Mouse (Mus musculus) CH12.LX (cell line): ENCODE measurements around the gene Adamts14. TPM values are rescaled to one million over a fixed set of nuclear protein-coding genes. Genes with fewer than 3 reads are reported as not detected.

Experiments
- DNase-seq: peaks from one replicate; pipeline ENCODE4 v3.0.0-alpha.2; 2013; ENCODE audit errors: extremely low read depth
- H3K27ac ChIP-seq: 2 replicates; pipeline ENCODE4 v1.5.1; 2012; ENCODE audit warnings: low read depth, mild to moderate bottlenecking, control low read depth, moderate library complexity; ENCODE audit not compliant: insufficient read depth
- H3K27me3 ChIP-seq: replicated peaks from 2 replicates; pipeline ENCODE3; 2012; ENCODE audit warnings: inconsistent platforms
- H3K36me3 ChIP-seq, 2 experiments: replicated peaks in 1 of 2; 2 replicates each; pipeline versions ENCODE3 to v1.6.1; 2012; ENCODE audit warnings: inconsistent platforms in 1 of 2, low read length in 1 of 2, mild to moderate bottlenecking in 1 of 2, mixed read lengths in 1 of 2, moderate library complexity in 1 of 2; ENCODE audit not compliant: control insufficient read depth in 1 of 2, insufficient read depth in 1 of 2
- H3K4me1 ChIP-seq, 2 experiments: 2 replicates each; pipeline ENCODE4 v1.6.1; 2012; ENCODE audit warnings: inconsistent platforms in 1 of 2, moderate library complexity in 1 of 2; ENCODE audit not compliant: insufficient read depth in 2 of 2, control insufficient read depth in 1 of 2
- H3K4me2 ChIP-seq: 2 replicates; pipeline ENCODE4 v1.6.1; 2012; ENCODE audit warnings: low read depth, mild to moderate bottlenecking, control low read depth; ENCODE audit not compliant: poor library complexity, insufficient read depth, severe bottlenecking
- H3K4me3 ChIP-seq, 3 experiments: fragments of 150-350 bp in 1 of 3; sonication (generic) in 1 of 3; replicated peaks in 1 of 3; 2 replicates each; pipeline versions ENCODE3 to v1.5.1; 2011 to 2012; ENCODE audit warnings: low read depth in 2 of 3, low read length in 2 of 3, mild to moderate bottlenecking in 2 of 3, moderate library complexity in 2 of 3, control low read depth in 1 of 3, improper control_type of control experiment in 1 of 3, inconsistent platforms in 1 of 3, mixed read lengths in 1 of 3; ENCODE audit not compliant: poor library complexity in 1 of 3
- H3K79me2 ChIP-seq: replicated peaks from 2 replicates; pipeline ENCODE4 v1.6.1; 2012; ENCODE audit warnings: mild to moderate bottlenecking, moderate library complexity; ENCODE audit not compliant: control insufficient read depth, poor library complexity, insufficient read depth, severe bottlenecking; ENCODE audit errors: extremely low read depth
- H3K9ac ChIP-seq: 2 replicates; pipeline ENCODE4 v1.6.1; 2012; ENCODE audit warnings: low read depth, mild to moderate bottlenecking, control low read depth, moderate library complexity; ENCODE audit not compliant: insufficient read depth
- H3K9me3 ChIP-seq: replicated peaks from 2 replicates; pipeline ENCODE3; 2012; ENCODE audit warnings: low read length, inconsistent platforms, mixed read lengths
- CTCF ChIP-seq, 2 experiments: IDR thresholded peaks in 1 of 2; conservative IDR thresholded peaks in 1 of 2; 2 replicates each; pipeline ENCODE4 v1.5.1; 2011 to 2012; ENCODE audit warnings: low read depth in 2 of 2, low read length in 2 of 2, improper control_type of control experiment in 1 of 2, inconsistent platforms in 1 of 2, mild to moderate bottlenecking in 1 of 2, moderate library complexity in 1 of 2
- ELF1 ChIP-seq: IDR thresholded peaks from 2 replicates; pipeline ENCODE4 v1.6.1; 2014; ENCODE audit warnings: low read depth, mild to moderate bottlenecking, inconsistent platforms, low read length, improper control_type of control experiment
- EP300 ChIP-seq: IDR thresholded peaks from 2 replicates; pipeline ENCODE4 v1.6.1; 2011; ENCODE audit warnings: low read length, improper control_type of control experiment
- ETS1 ChIP-seq: conservative IDR thresholded peaks from 2 replicates; pipeline ENCODE4 v1.6.1; 2012; ENCODE audit warnings: low read depth, mild to moderate bottlenecking, inconsistent platforms, low read length, improper control_type of control experiment, moderate library complexity
- GABPA ChIP-seq: IDR thresholded peaks from 2 replicates; pipeline ENCODE4 v1.6.1; 2012; ENCODE audit warnings: low read depth, low read length, improper control_type of control experiment, inconsistent platforms; ENCODE audit not compliant: insufficient replicate concordance
- HCFC1 ChIP-seq: IDR thresholded peaks from 2 replicates; pipeline ENCODE4 v1.6.1; 2012; ENCODE audit warnings: low read depth, mild to moderate bottlenecking, inconsistent platforms, low read length, improper control_type of control experiment
- IRF4 ChIP-seq: IDR thresholded peaks from 2 replicates; pipeline ENCODE4 v1.6.1; 2014; ENCODE audit warnings: low read depth, mild to moderate bottlenecking, inconsistent platforms, low read length, improper control_type of control experiment
- JUN ChIP-seq: IDR thresholded peaks from 2 replicates; pipeline ENCODE4 v1.6.1; 2011; ENCODE audit warnings: low read depth, mild to moderate bottlenecking, low read length, improper control_type of control experiment, moderate library complexity; ENCODE audit not compliant: insufficient read depth
- MAFK ChIP-seq: IDR thresholded peaks from 2 replicates; pipeline ENCODE4 v1.6.1; 2011; ENCODE audit warnings: low read length, improper control_type of control experiment; ENCODE audit not compliant: insufficient replicate concordance
- MAX ChIP-seq: IDR thresholded peaks from 2 replicates; pipeline ENCODE4 v1.6.1; 2011; ENCODE audit warnings: low read length, improper control_type of control experiment
- MAZ ChIP-seq: IDR thresholded peaks from 2 replicates; pipeline ENCODE4 v1.6.1; 2012; ENCODE audit warnings: low read depth, mild to moderate bottlenecking, inconsistent platforms, low read length, improper control_type of control experiment, moderate library complexity
- MEF2A ChIP-seq: IDR thresholded peaks from 2 replicates; pipeline ENCODE4 v1.6.1; 2014; ENCODE audit warnings: low read depth, mild to moderate bottlenecking, inconsistent platforms, low read length, improper control_type of control experiment, borderline replicate concordance
- MXI1 ChIP-seq: IDR thresholded peaks from 2 replicates; pipeline ENCODE4 v1.6.1; 2011; ENCODE audit warnings: mild to moderate bottlenecking, low read depth, low read length, improper control_type of control experiment
- MYC ChIP-seq: IDR thresholded peaks from 2 replicates; pipeline ENCODE4 v1.6.1; 2011; ENCODE audit warnings: low read depth, mild to moderate bottlenecking, improper control_type of control experiment, low read length
- POLR2A ChIP-seq: IDR thresholded peaks from 2 replicates; pipeline ENCODE4 v1.6.1; 2011; ENCODE audit warnings: low read depth, mild to moderate bottlenecking, improper control_type of control experiment, low read length
- RAD21 ChIP-seq: IDR thresholded peaks from 2 replicates; pipeline ENCODE4 v1.6.1; 2011; ENCODE audit warnings: low read depth, mild to moderate bottlenecking, low read length, improper control_type of control experiment, moderate library complexity
- SIN3A ChIP-seq: IDR thresholded peaks from 2 replicates; pipeline ENCODE4 v1.6.1; 2012; ENCODE audit warnings: low read length, improper control_type of control experiment, inconsistent platforms
- SMC3 ChIP-seq: IDR thresholded peaks from 2 replicates; pipeline ENCODE4 v1.6.1; 2011; ENCODE audit warnings: low read depth, low read length, improper control_type of control experiment
- UBTF ChIP-seq: IDR thresholded peaks from 2 replicates; pipeline ENCODE4 v1.6.1; 2012; ENCODE audit warnings: low read depth, mild to moderate bottlenecking, inconsistent platforms, low read length, improper control_type of control experiment, moderate library complexity
- USF2 ChIP-seq: conservative IDR thresholded peaks from 2 replicates; pipeline ENCODE4 v1.6.1; 2011; ENCODE audit warnings: low read depth, low read length, improper control_type of control experiment
- ZC3H11A ChIP-seq: IDR thresholded peaks from 2 replicates; pipeline ENCODE4 v1.6.1; 2012; ENCODE audit warnings: low read depth, mild to moderate bottlenecking, inconsistent platforms, low read length, improper control_type of control experiment
- ZNF384 ChIP-seq: IDR thresholded peaks from 2 replicates; pipeline ENCODE4 v1.6.1; 2012; ENCODE audit warnings: low read depth, low read length, improper control_type of control experiment, inconsistent platforms
- dilution Hi-C: fragments of 300-500 bp; cut with MboI; formaldehyde crosslinking; loops from 2 replicates; pipeline ENCODE4 v1.14.3; 2020; ENCODE audit warnings: low sequenced_read_pairs; ENCODE audit not compliant: extremely low pct_unique_long_range_greater_than_20kb, extremely low pct_ligation_motif_present
- in situ Hi-C: fragments of 300-500 bp; cut with MboI; formaldehyde crosslinking; loops from 3 replicates; pipeline ENCODE4 v1.14.3; 2019; ENCODE audit warnings: low sequenced_read_pairs, low pct_ligation_motif_present, low pct_unique_long_range_greater_than_20kb, mixed read lengths
- polyA plus RNA-seq: library from polyadenylated mRNA; unstranded; fragments of >175 nt; gene quantifications from 2 replicates; pipeline ENCODE4 v1.2.1, GENCODE M21; 2012; ENCODE audit warnings: low read depth; ENCODE audit not compliant: insufficient read length
- total RNA-seq, 2 experiments: library from RNA; depleted of rRNA; stranded (reverse); fragments of 300-350 nt in 1 of 2; fragments of >200 nt in 1 of 2; gene quantifications; 2 replicates each; pipeline ENCODE4 v1.2.3; 2012 to 2014

Adamts14 gene
- total and polyA plus RNA-seq, 3 experiments: 1.2 to 2.7 (median 2.5) TPM

DNA sequence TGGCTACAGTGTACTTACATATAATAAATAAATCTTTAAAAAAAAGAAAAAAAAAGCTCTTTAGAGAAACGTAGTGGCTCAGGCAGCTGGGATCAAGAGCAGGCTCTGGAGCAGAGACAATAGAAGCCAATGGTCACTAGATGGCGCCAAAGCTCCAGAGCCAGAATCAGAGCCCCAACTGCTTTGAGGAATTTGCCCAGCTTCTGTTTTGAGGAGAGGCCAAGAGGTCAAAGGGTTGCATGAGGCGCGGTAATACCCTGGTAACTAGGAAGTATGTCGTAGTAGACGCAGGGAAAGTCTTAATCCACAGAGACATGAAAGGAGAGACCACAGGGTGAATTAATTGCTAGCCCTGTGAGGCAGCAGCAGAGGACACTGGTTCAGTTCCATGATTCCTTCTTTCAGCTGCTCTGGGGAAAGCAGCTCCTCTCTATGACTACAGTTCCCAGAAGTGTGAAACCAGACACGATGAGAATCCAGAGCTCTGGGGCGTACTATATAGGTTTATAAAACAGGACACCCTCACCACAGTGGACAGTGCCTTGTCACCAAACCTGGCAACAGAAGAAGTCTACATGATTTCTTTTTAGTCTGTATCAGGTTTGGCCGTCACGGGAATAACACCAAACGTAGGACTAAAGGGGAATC is 73.5 kb downstream of the Adamts14 start:
- peak; percentile 94 for DNase-seq
- Histone ChIP-seq H3K27ac (peak overlapping the region; percentile 82), H3K27me3 (no peaks in the 10 kb centered on the region), H3K9ac (peak overlapping the region; percentile 77), H3K4me1 (peaks cover 41 to 62% of the 10 kb centered on the region in 2 experiments), H3K79me2 (no peaks in the 10 kb centered on the region; the same call in 1 of the 2 replicates), H3K4me2 (peak overlapping the region; percentile 45), H3K4me3 (peak overlapping the region; percentile 41 to 65 (median 61)), H3K9me3 (no peaks in the 10 kb centered on the region), H3K36me3 (peaks cover 16 to 45% of the 10 kb centered on the region in 2 experiments)
- TF ChIP-seq ELF1 (peak; percentile 70; the same call in 1 of the 2 replicates), SIN3A (peak; percentile 64; the same call in 1 of the 2 replicates), MXI1 (peak; percentile 41; the same call in 1 of the 2 replicates), MYC (0 out of 2 replicates have a peak, but pooled peaks have one; percentile 55), EP300 (no peak), JUN (no peak), SMC3 (peak; percentile 86), MEF2A (peak; percentile 53; the same call in 1 of the 2 replicates), CTCF (conservative IDR thresholded peaks at IDR 0.05 in 1 of 2, IDR thresholded peaks at IDR 0.05 in 1 of 2; ENCODE audit: low read depth in 2 of 2, low read length in 2 of 2) (peak; percentile 68 to 97), ZC3H11A (peak; percentile 59; the same call in 1 of the 2 replicates), RAD21 (peak; percentile 96), ETS1 (no peak), HCFC1 (no peak), USF2 (no peak), MAZ (no peak), UBTF (no peak), IRF4 (peak; percentile 23; the same call in 1 of the 2 replicates)
- in situ Hi-C loops: loop anchor here (5.0 kb wide), 1 partner anchor 123 kb away; no protein-coding TSS in a partner anchor
- dilution Hi-C loops: no loop called here

DNA sequence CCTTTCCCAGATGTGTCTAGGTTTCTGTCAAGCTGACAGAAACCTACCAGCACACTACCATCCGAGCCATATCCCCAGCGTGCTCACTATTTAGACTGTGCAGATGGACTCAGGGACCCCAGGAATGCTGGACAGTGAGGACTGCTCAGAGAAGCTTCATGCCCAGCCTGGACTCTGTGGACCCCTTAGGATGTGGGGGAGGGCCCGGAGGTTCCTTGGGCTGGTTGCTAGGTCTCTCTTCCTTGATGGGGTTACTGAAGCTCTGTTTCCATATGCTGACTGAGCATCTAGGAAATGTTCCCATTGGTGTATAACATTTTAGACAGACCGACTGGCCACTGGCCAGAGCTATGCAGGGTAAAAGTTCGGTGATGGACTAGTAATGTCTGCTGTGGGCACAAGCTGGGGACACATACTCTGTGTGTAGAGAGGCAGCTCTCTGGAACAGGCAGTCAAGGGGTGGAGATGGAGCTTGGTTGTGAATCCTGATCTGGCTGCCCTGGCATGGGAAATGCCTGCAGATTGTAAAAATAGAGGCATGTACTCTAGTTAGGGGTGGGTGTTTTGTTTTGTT is 77.4 kb downstream of the Adamts14 start:
- peaks cover 16 to 63% of the 10 kb centered on the region in 2 experiments for H3K36me3 ChIP-seq
- H3K4me1 ChIP-seq: peaks cover 10 to 32% of the 10 kb centered on the region in 2 experiments
- H3K4me2 ChIP-seq: no peak overlapping the region
- H3K4me3 ChIP-seq: no peak overlapping the region
- H3K9ac ChIP-seq: no peak overlapping the region
- DNase-seq: no peak
- in situ Hi-C loops: loop anchor here (5.0 kb wide), 1 partner anchor 126 kb away; no protein-coding TSS in a partner anchor
- no peaks in the 10 kb centered on the region; the same call in 1 of the 2 replicates for H3K79me2 ChIP-seq
- no peaks in the 10 kb centered on the region for H3K9me3 ChIP-seq
- TF ChIP-seq ZNF384 (no peak), SMC3 (no peak), RAD21 (no peak), GABPA (no peak), MAX (no peak), MYC (no peak), MAFK (no peak), HCFC1 (no peak), POLR2A (no peak)
- no peak overlapping the region for H3K27ac ChIP-seq
- dilution Hi-C loops: no loop called here
- no peaks in the 10 kb centered on the region for H3K27me3 ChIP-seq
